Mouse (Mus musculus) cerebellum, adult 9-11 months (tissue): ENCODE measurements around the gene Nrxn1.

Source experiments
- DNase-seq: peaks from one replicate; pipeline ENCODE4 v3.0.0; 2022

The Nrxn1 gene

GRCm38 (mm10) chr17:90962904-90963531 is 129.9 kb downstream of the Nrxn1 start:
- peak; percentile 47 for DNase-seq

- peak; percentile 60 for DNase-seq
These were observed 137.7 kb downstream of the Nrxn1 start for GRCm38 (mm10) chr17:90955221-90955620.

- DNase-seq = no peak
These were observed 157.9 kb downstream of the Nrxn1 start for GRCm38 (mm10) chr17:90934929-90935328.

- peak; percentile 95 for DNase-seq
These were observed 179.6 kb downstream of the Nrxn1 start for GRCm38 (mm10) chr17:90913320-90913719.

- DNase-seq = no peak
These were observed 180.1 kb downstream of the Nrxn1 start for GRCm38 (mm10) chr17:90912746-90913145.

- peak; percentile 46 for DNase-seq
These were observed 180.5 kb downstream of the Nrxn1 start for GRCm38 (mm10) chr17:90912341-90912740.

GRCm38 (mm10) chr17:90906118-90907093 is 186.5 kb downstream of the Nrxn1 start:
- no peak for DNase-seq

- no peak for DNase-seq
These were observed 187.7 kb downstream of the Nrxn1 start for GRCm38 (mm10) chr17:90905143-90905542.

- DNase-seq = peak; percentile 79
These were observed 200.3 kb downstream of the Nrxn1 start for GRCm38 (mm10) chr17:90892327-90893259.

GRCm38 (mm10) chr17:90891711-90892110 is 201.2 kb downstream of the Nrxn1 start:
- DNase-seq = no peak

GRCm38 (mm10) chr17:90857225-90857624 is 235.6 kb downstream of the Nrxn1 start:
- DNase-seq = no peak

- DNase-seq = peak; percentile 57
These were observed 249.0 kb downstream of the Nrxn1 start for GRCm38 (mm10) chr17:90843876-90844275.

- no peak for DNase-seq
These were observed 249.7 kb downstream of the Nrxn1 start for GRCm38 (mm10) chr17:90843072-90843611.

GRCm38 (mm10) chr17:90837022-90837414 is 255.9 kb downstream of the Nrxn1 start:
- DNase-seq = no peak

GRCm38 (mm10) chr17:90836154-90837021 is 256.5 kb downstream of the Nrxn1 start:
- DNase-seq = peak; percentile 71

GRCm38 (mm10) chr17:90818340-90818739 is 274.5 kb downstream of the Nrxn1 start:
- no peak for DNase-seq

- DNase-seq = no peak
These were observed 275.0 kb downstream of the Nrxn1 start for GRCm38 (mm10) chr17:90817898-90818297.

GRCm38 (mm10) chr17:90815306-90815705 is 277.6 kb downstream of the Nrxn1 start:
- no peak for DNase-seq

GRCm38 (mm10) chr17:90813760-90814159 is 279.1 kb downstream of the Nrxn1 start:
- DNase-seq = peak; percentile 58

GRCm38 (mm10) chr17:90812485-90812884 is 280.4 kb downstream of the Nrxn1 start:
- no peak for DNase-seq
